Mouse (Mus musculus) hindlimb bud, embryonic 11.5 days (tissue): ENCODE measurements around the gene Gm3106.
"Not testable (repeated sequence)": the region's sequence is repeated elsewhere in the genome, so short reads cannot be mapped to it uniquely, and the experiment has no call there.

ENCODE experiments used
- DNase-seq: peaks from one replicate; pipeline ENCODE4 v3.0.0-alpha.2; 2012; ENCODE audit warnings: low read depth, low spot score; ENCODE audit errors: extremely low spot score

Gene Gm3106

GRCm38 (mm10) chr5:94217705-94218104 lies at the start of gene Gm3106:
TSS of gene Gm3106 (plus strand) at chr5:94218005.
- DNase-seq, result not testable (repeated sequence)
